Mouse (Mus musculus): ENCODE measurements around the gene Ube2e2. TPM values are rescaled to one million over a fixed set of nuclear protein-coding genes. Genes with fewer than 3 reads are reported as not detected.
"Not testable (repeated sequence)": the region's sequence is repeated elsewhere in the genome, so short reads cannot be mapped to it uniquely, and the experiment has no call there.

Ube2e2 gene
- polyA plus RNA-seq, 2 experiments, result 69.7 to 82.7 TPM

GRCm38 (mm10) chr14:18555287-18555686 lies 338.8 kb downstream of the Ube2e2 start:
- WGBS, result 59% methylated on average over 1 of the region's 1 CpGs
- H3K27ac ChIP-seq (replicated peaks; ENCODE audit: low read depth, low read length), result no peak overlapping the region
- no peak for TF ChIP-seq POLR2A (IDR thresholded peaks at IDR 0.05; ENCODE audit: borderline replicate concordance, extremely low read depth, insufficient read depth, insufficient read length)
- no peak overlapping the region for H3K4me2 ChIP-seq (replicated peaks; ENCODE audit: low read depth, low read length, severe bottlenecking)
- H3K27me3 ChIP-seq (ENCODE audit: control insufficient read depth, insufficient read depth, low read length), result no peaks in the 10 kb centered on the region
- H3K36me3 ChIP-seq (ENCODE audit: control insufficient read depth, insufficient read depth, low read length), result no peaks in the 10 kb centered on the region
- H3K9me3 ChIP-seq (ENCODE audit: control insufficient read depth, low read length), result no peaks in the 10 kb centered on the region
- ATAC-seq (ENCODE audit: low FRiP score, low read depth), result no peak
- H3K4me3 ChIP-seq (replicated peaks; ENCODE audit: low read length), result no peak overlapping the region
- H3K4me1 ChIP-seq (ENCODE audit: control insufficient read depth, insufficient read depth, low read length), result no peaks in the 10 kb centered on the region
- no peak for DNase-seq (ENCODE audit: low spot score)
- no peak overlapping the region for H3K9ac ChIP-seq (ENCODE audit: low read depth, low read length, severe bottlenecking)

GRCm38 (mm10) chr14:18554627-18554988 lies 339.5 kb downstream of the Ube2e2 start:
- no peak for TF ChIP-seq POLR2A (IDR thresholded peaks at IDR 0.05; ENCODE audit: borderline replicate concordance, extremely low read depth, insufficient read depth, insufficient read length)
- Histone ChIP-seq H3K4me3 (replicated peaks; ENCODE audit: low read length) (no peak overlapping the region), H3K9ac (ENCODE audit: low read depth, low read length, severe bottlenecking) (no peak overlapping the region), H3K4me2 (replicated peaks; ENCODE audit: low read depth, low read length, severe bottlenecking) (no peak overlapping the region), H3K36me3 (ENCODE audit: control insufficient read depth, insufficient read depth, low read length) (no peaks in the 10 kb centered on the region), H3K9me3 (ENCODE audit: control insufficient read depth, low read length) (no peaks in the 10 kb centered on the region), H3K4me1 (ENCODE audit: control insufficient read depth, insufficient read depth, low read length) (no peaks in the 10 kb centered on the region), H3K27me3 (ENCODE audit: control insufficient read depth, insufficient read depth, low read length) (no peaks in the 10 kb centered on the region), H3K27ac (replicated peaks; ENCODE audit: low read depth, low read length) (no peak overlapping the region)
- DNase-seq (ENCODE audit: low spot score) (no peak), ATAC-seq (ENCODE audit: low FRiP score, low read depth) (no peak)
- 65% methylated on average over 2 of the region's 2 CpGs for WGBS

- 46% methylated on average over 3 of the region's 3 CpGs for WGBS
- no peak overlapping the region for H3K4me2 ChIP-seq (replicated peaks; ENCODE audit: low read depth, low read length, severe bottlenecking)
- no peak for TF ChIP-seq POLR2A (IDR thresholded peaks at IDR 0.05; ENCODE audit: borderline replicate concordance, extremely low read depth, insufficient read depth, insufficient read length)
- H3K9me3 ChIP-seq (ENCODE audit: control insufficient read depth, low read length), result no peaks in the 10 kb centered on the region
- H3K9ac ChIP-seq (ENCODE audit: low read depth, low read length, severe bottlenecking), result no peak overlapping the region
- no peaks in the 10 kb centered on the region for H3K36me3 ChIP-seq (ENCODE audit: control insufficient read depth, insufficient read depth, low read length)
- H3K27ac ChIP-seq (replicated peaks; ENCODE audit: low read depth, low read length), result no peak overlapping the region
- H3K27me3 ChIP-seq (ENCODE audit: control insufficient read depth, insufficient read depth, low read length), result no peaks in the 10 kb centered on the region
- no peak for DNase-seq (ENCODE audit: low spot score)
- no peak for ATAC-seq (ENCODE audit: low FRiP score, low read depth)
- H3K4me3 ChIP-seq (replicated peaks; ENCODE audit: low read length), result no peak overlapping the region
- no peaks in the 10 kb centered on the region for H3K4me1 ChIP-seq (ENCODE audit: control insufficient read depth, insufficient read depth, low read length)
These were observed 340.0 kb downstream of the Ube2e2 start for GRCm38 (mm10) chr14:18553987-18554626.

GRCm38 (mm10) chr14:18547541-18547940 lies 346.5 kb downstream of the Ube2e2 start:
- peak; percentile 10 for DNase-seq (ENCODE audit: low spot score)

GRCm38 (mm10) chr14:18539092-18539491 lies 355.0 kb downstream of the Ube2e2 start:
- not testable (repeated sequence) for ATAC-seq (ENCODE audit: low FRiP score, low read depth); DNase-seq (ENCODE audit: low spot score); H3K4me3 ChIP-seq (replicated peaks; ENCODE audit: low read length); H3K9me3 ChIP-seq (ENCODE audit: control insufficient read depth, low read length); H3K4me1 ChIP-seq (ENCODE audit: control insufficient read depth, insufficient read depth, low read length); H3K27ac ChIP-seq (replicated peaks; ENCODE audit: low read depth, low read length); H3K36me3 ChIP-seq (ENCODE audit: control insufficient read depth, insufficient read depth, low read length); H3K4me2 ChIP-seq (replicated peaks; ENCODE audit: low read depth, low read length, severe bottlenecking); H3K27me3 ChIP-seq (ENCODE audit: control insufficient read depth, insufficient read depth, low read length); H3K9ac ChIP-seq (ENCODE audit: low read depth, low read length, severe bottlenecking)
- 85% methylated on average over 4 of the region's 4 CpGs for WGBS

More at GRCm38 (mm10) chr14:18547541-18547940, 346.5 kb downstream of the Ube2e2 start:
- no peak for TF ChIP-seq POLR2A (IDR thresholded peaks at IDR 0.05; ENCODE audit: borderline replicate concordance, extremely low read depth, insufficient read depth, insufficient read length)
- H3K4me1 ChIP-seq (ENCODE audit: control insufficient read depth, insufficient read depth, low read length), result peaks cover 9% of the 10 kb centered on the region; the same call in 1 of the 2 replicates
- H3K36me3 ChIP-seq (ENCODE audit: control insufficient read depth, insufficient read depth, low read length), result no peaks in the 10 kb centered on the region
- H3K27me3 ChIP-seq (ENCODE audit: control insufficient read depth, insufficient read depth, low read length), result no peaks in the 10 kb centered on the region
- H3K27ac ChIP-seq (replicated peaks; ENCODE audit: low read depth, low read length), result no peak overlapping the region
- WGBS, result 33% methylated on average over 5 of the region's 5 CpGs
- peak; percentile 30; the same call in 1 of the 2 replicates for ATAC-seq (ENCODE audit: low FRiP score, low read depth)
- no peaks in the 10 kb centered on the region for H3K9me3 ChIP-seq (ENCODE audit: control insufficient read depth, low read length)
- no peak overlapping the region for H3K4me2 ChIP-seq (replicated peaks; ENCODE audit: low read depth, low read length, severe bottlenecking)
- H3K9ac ChIP-seq (ENCODE audit: low read depth, low read length, severe bottlenecking), result no peak overlapping the region
- no peak overlapping the region for H3K4me3 ChIP-seq (replicated peaks; ENCODE audit: low read length)

Data from limb, embryonic 14.5 days (tissue).